In genomic region chr9:110873681-110874659, GRCm38 (mm10) we compare ENCODE assay signal across 7 mouse cellular contexts. TPM values are rescaled to one million over a fixed set of nuclear protein-coding genes. Genes with fewer than 3 reads are reported as not detected.
A peak's percentile ranks its signal among the peaks of the same experiment; 100 is the strongest.
DNase-seq lines count a peak whose midpoint lies in the region; ATAC-seq lines count a peak whose summit lies in the region.

No protein-coding gene starts in this region.

- peak overlapping the region; percentile 24 for H3K4me3 ChIP-seq in lung, embryonic 15.5 days
- peak overlapping the region; percentile 54 for H3K4me3 ChIP-seq in embryonic facial prominence, embryonic 10.5 days
- H3K4me3 ChIP-seq in hindbrain, embryonic 13.5 days: peak overlapping the region; percentile 38
- peak overlapping the region; percentile 32 for H3K4me3 ChIP-seq in limb, embryonic 12.5 days (replicated peaks)

- no peak for ATAC-seq in lung, embryonic 15.5 days (ENCODE audit: borderline replicate concordance, extremely low read depth, low FRiP score, low TSS enrichment)
- peak; percentile 70 for ATAC-seq in hindbrain, embryonic 13.5 days (ENCODE audit: low FRiP score)
- ATAC-seq in limb, embryonic 12.5 days (ENCODE audit: insufficient number of reproducible peaks, insufficient read depth, low FRiP score, low TSS enrichment, low read depth): peak; percentile 18; the same call in 1 of the 2 replicates

- WGBS in lung, embryonic 15.5 days: 8% methylated on average over 40 of the region's 40 CpGs
- WGBS in embryonic facial prominence, embryonic 10.5 days: 9% methylated on average over 40 of the region's 40 CpGs
- WGBS in hindbrain, embryonic 13.5 days: 6% methylated on average over 40 of the region's 40 CpGs
- WGBS in limb, embryonic 12.5 days: 10% methylated on average over 40 of the region's 40 CpGs

- no peaks in the 10 kb centered on the region for H3K36me3 ChIP-seq in lung, embryonic 15.5 days
- H3K36me3 ChIP-seq in embryonic facial prominence, embryonic 10.5 days (replicated peaks): no peaks in the 10 kb centered on the region
- no peaks in the 10 kb centered on the region for H3K36me3 ChIP-seq in hindbrain, embryonic 13.5 days
- H3K36me3 ChIP-seq in limb, embryonic 12.5 days: no peaks in the 10 kb centered on the region

- H3K4me2 ChIP-seq in lung, embryonic 15.5 days: peak overlapping the region; percentile 51
- H3K4me2 ChIP-seq in hindbrain, embryonic 13.5 days: peak overlapping the region; percentile 60
- peak overlapping the region; percentile 63 for H3K4me2 ChIP-seq in limb, embryonic 12.5 days

- H3K9me3 ChIP-seq in lung, embryonic 15.5 days: no peaks in the 10 kb centered on the region
- H3K9me3 ChIP-seq in embryonic facial prominence, embryonic 10.5 days: no peaks in the 10 kb centered on the region
- H3K9me3 ChIP-seq in hindbrain, embryonic 13.5 days: no peaks in the 10 kb centered on the region
- no peaks in the 10 kb centered on the region for H3K9me3 ChIP-seq in limb, embryonic 12.5 days

- DNase-seq in lung, postnatal 14 days: no peak
- DNase-seq in embryonic facial prominence, embryonic 10.5 days (ENCODE audit: low spot score): peak; percentile 50
- DNase-seq in right cerebral cortex, postnatal 10 days (ENCODE audit: low spot score in 2 of 2): peak; percentile 90 to 94
- no peak for DNase-seq in gastrocnemius, postnatal 4 days (ENCODE audit: low spot score in 2 of 2)

- H3K27ac ChIP-seq in lung, embryonic 15.5 days: no peak overlapping the region
- peak overlapping the region; percentile 54 for H3K27ac ChIP-seq in embryonic facial prominence, embryonic 10.5 days (replicated peaks)
- H3K27ac ChIP-seq in hindbrain, embryonic 13.5 days: peak overlapping the region; percentile 66
- no peak overlapping the region for H3K27ac ChIP-seq in limb, embryonic 12.5 days

- peaks cover 18% of the 10 kb centered on the region for H3K4me1 ChIP-seq in lung, embryonic 15.5 days
- H3K4me1 ChIP-seq in embryonic facial prominence, embryonic 10.5 days: peaks cover 27% of the 10 kb centered on the region
- H3K4me1 ChIP-seq in hindbrain, embryonic 13.5 days (replicated peaks): peaks cover 24% of the 10 kb centered on the region
- H3K4me1 ChIP-seq in limb, embryonic 12.5 days (replicated peaks): peaks cover 22% of the 10 kb centered on the region

- H3K27me3 ChIP-seq in lung, embryonic 15.5 days: peaks cover 23% of the 10 kb centered on the region
- peaks cover 78% of the 10 kb centered on the region for H3K27me3 ChIP-seq in embryonic facial prominence, embryonic 10.5 days (replicated peaks; ENCODE audit: low read depth, poor library complexity, severe bottlenecking)
- H3K27me3 ChIP-seq in hindbrain, embryonic 13.5 days: peaks cover 53% of the 10 kb centered on the region
- peaks cover 61% of the 10 kb centered on the region for H3K27me3 ChIP-seq in limb, embryonic 12.5 days

- no peak overlapping the region for H3K9ac ChIP-seq in lung, embryonic 15.5 days
- H3K9ac ChIP-seq in hindbrain, embryonic 13.5 days: peak overlapping the region; percentile 71
- peak overlapping the region; percentile 52; the same call in 1 of the 2 replicates for H3K9ac ChIP-seq in limb, embryonic 12.5 days (replicated peaks)

RNA-seq across cellular contexts. Expression of gene Als2cl, which starts 5.7 kb away (rescaled TPM):
- 5.9 and 8.7 TPM in 2 replicates for polyA plus RNA-seq in lung, embryonic 15.5 days (2015; fragmentation: Nextera tagmentation; extraction: Ambion mirVana)
- polyA plus RNA-seq in embryonic facial prominence, embryonic 10.5 days (2016; fragmentation: Nextera tagmentation; extraction: Ambion mirVana): 1.5 and 2.1 TPM in 2 replicates
- polyA plus RNA-seq in hindbrain, embryonic 13.5 days (2015; fragmentation: Nextera tagmentation; extraction: Ambion mirVana): 0.90 and 1.5 TPM in 2 replicates
- 1.6 and 2.9 TPM in 2 replicates for polyA plus RNA-seq in limb, embryonic 12.5 days (2016; fragmentation: Nextera tagmentation; extraction: Ambion mirVana)
- 1 to 10 TPM; 5.8 to 6.6 TPM for total RNA-seq in gastrocnemius, postnatal 4 days (2021)

RNA-seq across cellular contexts. Expression of gene Tmie, which starts 5.9 kb away (rescaled TPM):
- 1.1 and 1.3 TPM in 2 replicates for polyA plus RNA-seq in lung, embryonic 15.5 days (2015; fragmentation: Nextera tagmentation; extraction: Ambion mirVana)
- 0.31 and 0.60 TPM in 2 replicates for polyA plus RNA-seq in embryonic facial prominence, embryonic 10.5 days (2016; fragmentation: Nextera tagmentation; extraction: Ambion mirVana)
- 1.2 and 1.4 TPM in 2 replicates for polyA plus RNA-seq in hindbrain, embryonic 13.5 days (2015; fragmentation: Nextera tagmentation; extraction: Ambion mirVana)
- 0.68 and 0.87 TPM in 2 replicates for polyA plus RNA-seq in limb, embryonic 12.5 days (2016; fragmentation: Nextera tagmentation; extraction: Ambion mirVana)
- under 1 TPM; 0.47 to 0.60 TPM for total RNA-seq in gastrocnemius, postnatal 4 days (2021)

RNA-seq across cellular contexts. Expression of gene Prss50, which starts 16.2 kb away (rescaled TPM):
- 0.14 TPM in 1 of 2 replicates, not detected in the other for polyA plus RNA-seq in lung, embryonic 15.5 days (2015; fragmentation: Nextera tagmentation; extraction: Ambion mirVana)
- polyA plus RNA-seq in embryonic facial prominence, embryonic 10.5 days (2016; fragmentation: Nextera tagmentation; extraction: Ambion mirVana): 0.55 and 0.67 TPM in 2 replicates
- polyA plus RNA-seq in hindbrain, embryonic 13.5 days (2015; fragmentation: Nextera tagmentation; extraction: Ambion mirVana): 0.18 and 0.19 TPM in 2 replicates
- 0.65 and 0.72 TPM in 2 replicates for polyA plus RNA-seq in limb, embryonic 12.5 days (2016; fragmentation: Nextera tagmentation; extraction: Ambion mirVana)
- total RNA-seq in gastrocnemius, postnatal 4 days (2021): not detected

RNA-seq across cellular contexts. Expression of gene Prss46, which starts 29.7 kb away (rescaled TPM):
- polyA plus RNA-seq in lung, embryonic 15.5 days (2015; fragmentation: Nextera tagmentation; extraction: Ambion mirVana): not detected in 2 replicates
- polyA plus RNA-seq in embryonic facial prominence, embryonic 10.5 days (2016; fragmentation: Nextera tagmentation; extraction: Ambion mirVana): not detected in 2 replicates
- not detected in 2 replicates for polyA plus RNA-seq in hindbrain, embryonic 13.5 days (2015; fragmentation: Nextera tagmentation; extraction: Ambion mirVana)
- not detected in 2 replicates for polyA plus RNA-seq in limb, embryonic 12.5 days (2016; fragmentation: Nextera tagmentation; extraction: Ambion mirVana)
- not detected for total RNA-seq in gastrocnemius, postnatal 4 days (2021)

RNA-seq across cellular contexts. Expression of gene Prss45, which starts 39.6 kb away (rescaled TPM):
- polyA plus RNA-seq in lung, embryonic 15.5 days (2015; fragmentation: Nextera tagmentation; extraction: Ambion mirVana): not detected in 2 replicates
- polyA plus RNA-seq in embryonic facial prominence, embryonic 10.5 days (2016; fragmentation: Nextera tagmentation; extraction: Ambion mirVana): not detected in 2 replicates
- polyA plus RNA-seq in hindbrain, embryonic 13.5 days (2015; fragmentation: Nextera tagmentation; extraction: Ambion mirVana): not detected in 2 replicates
- not detected in 2 replicates for polyA plus RNA-seq in limb, embryonic 12.5 days (2016; fragmentation: Nextera tagmentation; extraction: Ambion mirVana)
- not detected for total RNA-seq in gastrocnemius, postnatal 4 days (2021)

Comparison
In these comparisons a context has a peak if more than half of its experiments do, and no peak if none do; other contexts are left out.
1. H3K27ac ChIP-seq: peak in embryonic facial prominence, embryonic 10.5 days (single experiment) and hindbrain, embryonic 13.5 days (single experiment); none in lung, embryonic 15.5 days (single experiment) and limb, embryonic 12.5 days (single experiment).
2. DNase-seq: peak in embryonic facial prominence, embryonic 10.5 days (single experiment) and right cerebral cortex, postnatal 10 days (2 of 2); none in lung, postnatal 14 days (single experiment) and gastrocnemius, postnatal 4 days (0 of 2).
3. Peak in every context shown above with its lines, with median percentiles within 50 percentile points of each other: H3K4me2 ChIP-seq and H3K4me3 ChIP-seq.